Mouse (Mus musculus) urinary bladder, postnatal 0 days (tissue): ENCODE measurements around the gene Gas2l3. TPM values are rescaled to one million over a fixed set of nuclear protein-coding genes. Genes with fewer than 3 reads are reported as not detected.

ENCODE experiments used
- polyA plus RNA-seq: library from polyadenylated mRNA; unstranded; fragments of >200 nt; fragmentation: Nextera tagmentation; extraction: Ambion mirVana; gene quantifications from 2 replicates; pipeline ENCODE4 v1.2.1, GENCODE M21; 2015

The Gas2l3 gene
- 6.0 and 9.1 TPM in 2 replicates for polyA plus RNA-seq

DNA sequence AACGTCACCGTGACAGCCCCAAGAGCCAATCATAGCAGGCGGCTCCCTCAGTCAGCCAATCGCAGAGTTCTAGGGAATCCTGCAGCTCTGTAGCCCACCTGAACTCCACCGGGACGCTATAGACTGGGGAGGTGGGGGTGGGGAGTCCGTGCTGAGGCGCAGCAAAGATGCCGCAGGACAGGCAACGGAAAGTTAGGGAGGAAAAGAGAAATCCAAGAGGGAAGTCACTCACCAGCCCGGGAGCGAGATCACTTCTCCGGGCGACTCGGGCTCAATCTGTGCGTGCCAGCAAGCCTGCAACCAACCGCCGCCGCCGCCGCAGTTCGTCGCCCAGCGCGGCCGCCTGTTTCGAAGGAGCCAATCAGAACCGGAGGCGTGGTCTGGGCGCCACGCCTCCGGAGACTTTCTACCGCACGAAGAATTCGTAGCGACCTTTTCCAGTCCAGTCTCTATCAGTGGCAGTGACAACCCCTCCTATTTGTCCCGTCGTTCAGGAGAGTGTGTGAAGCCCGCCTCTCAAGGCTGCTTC is at the start of gene Gas2l3:
TSS of gene Gas2l3 (minus strand) at position 345 of the 529 bp plus-strand sequence.

Other genes starting within 250 kb of the Gas2l3 start
- 0.17 and 0.67 TPM in 2 replicates for gene Ano4, start 99.2 kb downstream of the Gas2l3 start, polyA plus RNA-seq
- 0.92 and 1.6 TPM in 2 replicates for gene Nr1h4, start 89.6 kb upstream of the Gas2l3 start, polyA plus RNA-seq
- not detected in 2 replicates for gene Slc17a8, start 177.3 kb upstream of the Gas2l3 start, polyA plus RNA-seq
- gene Scyl2, start 242.3 kb upstream of the Gas2l3 start, polyA plus RNA-seq: 4.7 TPM in 2 replicates